Mouse (Mus musculus): ENCODE results near the gene H2-T3.
"Not testable (repeated sequence)": the region's sequence is repeated elsewhere in the genome, so short reads cannot be mapped to it uniquely, and the experiment has no call there.

The H2-T3 gene

DNA sequence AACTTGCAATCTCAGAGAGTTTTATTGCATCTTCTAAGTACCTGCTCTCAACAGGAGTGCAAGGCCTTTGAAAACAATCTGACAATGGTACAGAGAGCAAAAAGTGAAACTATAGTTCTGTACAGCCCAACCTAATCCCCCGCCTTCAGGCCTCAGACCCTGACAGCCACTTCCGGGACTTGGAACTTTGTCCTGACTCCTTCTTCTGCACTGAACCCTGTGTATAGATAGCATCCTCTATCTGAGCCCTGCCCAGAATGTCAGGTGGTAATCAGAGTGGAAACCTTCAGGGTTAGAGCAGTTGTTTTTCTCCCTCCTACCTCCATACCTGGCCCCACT lies at the start of gene H2-T3:
Gene H2-T3, minus strand, starts transcription at position 119 of the 339 bp plus-strand sequence.
- ATAC-seq (ENCODE audit: low TSS enrichment) = no peak

GRCm38 (mm10) chr17:36237321-36237921 lies 47.3 kb upstream of the H2-T3 start:
- no peak for ATAC-seq (ENCODE audit: low TSS enrichment)

GRCm38 (mm10) chr17:36235300-36235699 lies 45.2 kb upstream of the H2-T3 start:
- ATAC-seq (ENCODE audit: low TSS enrichment) = not testable (repeated sequence)

- ATAC-seq (ENCODE audit: low TSS enrichment) = no peak
Measured at GRCm38 (mm10) chr17:36233572-36233971, 43.5 kb upstream of the H2-T3 start.

DNA sequence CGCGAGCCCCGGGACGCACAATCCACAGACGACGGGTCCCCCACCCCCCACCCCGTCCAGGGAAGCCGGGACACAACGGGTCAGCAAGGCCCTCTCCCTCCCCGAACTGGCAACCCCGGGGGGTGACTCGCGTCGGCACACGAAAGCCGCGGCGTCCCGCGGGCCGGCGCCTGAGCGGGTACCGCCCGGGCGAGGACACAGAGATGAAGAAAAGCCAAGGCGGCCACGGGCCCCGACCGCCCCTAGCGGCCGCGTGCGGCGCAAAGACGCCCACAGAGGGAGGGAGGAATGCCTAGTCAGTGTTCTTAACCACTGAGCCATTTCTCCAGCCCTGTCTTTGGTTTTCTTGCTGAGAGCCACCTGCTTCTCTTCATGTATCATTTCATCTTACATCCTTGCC lies 41.2 kb upstream of the H2-T3 start:
- no peak for ATAC-seq (ENCODE audit: low TSS enrichment)

DNA sequence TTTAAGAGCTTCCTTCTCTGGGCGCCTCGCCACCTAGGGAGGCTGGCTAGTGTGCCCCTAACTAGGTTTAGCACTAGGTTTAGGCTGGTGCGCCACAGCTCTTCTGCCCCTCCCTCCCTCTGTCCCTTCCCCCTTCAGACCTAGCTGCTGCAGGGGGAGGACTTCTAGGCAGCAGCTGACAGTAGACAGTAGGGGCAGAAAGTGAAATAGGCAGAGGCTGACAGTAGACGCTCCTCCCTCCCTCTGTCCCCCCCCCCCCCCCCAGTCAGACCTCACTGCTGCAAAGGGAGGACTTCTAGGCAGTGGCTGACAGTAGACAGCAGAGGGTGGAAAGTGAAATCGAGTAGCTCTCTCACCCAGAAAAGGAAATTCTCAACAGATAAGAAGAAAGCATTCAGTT lies 39.0 kb upstream of the H2-T3 start:
- ATAC-seq (ENCODE audit: low TSS enrichment) = no peak

- ATAC-seq (ENCODE audit: low TSS enrichment) = no peak
Measured at GRCm38 (mm10) chr17:36226921-36227320, 36.8 kb upstream of the H2-T3 start.

DNA sequence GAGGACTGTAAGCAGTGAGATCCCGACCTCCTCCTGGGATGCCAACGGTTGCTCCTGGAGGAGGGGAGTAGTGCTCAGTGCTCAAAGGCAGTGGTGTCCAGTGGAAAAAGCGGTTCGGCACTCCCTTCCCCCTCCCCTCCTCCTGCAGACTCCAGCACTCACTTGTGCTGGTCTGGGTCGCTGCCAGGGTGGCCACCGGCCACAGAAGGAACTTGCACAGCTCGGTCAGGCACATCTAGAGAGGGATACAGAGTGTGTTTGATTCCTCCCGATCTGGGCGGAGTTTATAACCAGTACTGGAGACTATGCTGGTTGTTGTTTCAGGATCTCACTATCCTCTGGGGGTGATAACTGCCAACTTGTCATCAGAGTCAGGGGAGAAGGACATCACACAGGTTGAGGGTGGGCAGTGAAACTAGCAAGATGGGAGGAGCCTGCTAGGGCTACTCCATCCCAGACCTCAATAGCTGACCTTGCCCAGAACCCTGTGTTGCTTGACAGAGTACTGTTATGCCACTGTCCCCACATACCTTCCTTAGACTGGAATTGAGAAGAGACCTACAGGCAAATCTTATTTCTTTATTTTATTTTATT lies 35.2 kb upstream of the H2-T3 start:
- ATAC-seq (ENCODE audit: low TSS enrichment) = no peak

- no peak for ATAC-seq (ENCODE audit: low TSS enrichment)
Measured at GRCm38 (mm10) chr17:36224451-36224850, 34.4 kb upstream of the H2-T3 start.

DNA sequence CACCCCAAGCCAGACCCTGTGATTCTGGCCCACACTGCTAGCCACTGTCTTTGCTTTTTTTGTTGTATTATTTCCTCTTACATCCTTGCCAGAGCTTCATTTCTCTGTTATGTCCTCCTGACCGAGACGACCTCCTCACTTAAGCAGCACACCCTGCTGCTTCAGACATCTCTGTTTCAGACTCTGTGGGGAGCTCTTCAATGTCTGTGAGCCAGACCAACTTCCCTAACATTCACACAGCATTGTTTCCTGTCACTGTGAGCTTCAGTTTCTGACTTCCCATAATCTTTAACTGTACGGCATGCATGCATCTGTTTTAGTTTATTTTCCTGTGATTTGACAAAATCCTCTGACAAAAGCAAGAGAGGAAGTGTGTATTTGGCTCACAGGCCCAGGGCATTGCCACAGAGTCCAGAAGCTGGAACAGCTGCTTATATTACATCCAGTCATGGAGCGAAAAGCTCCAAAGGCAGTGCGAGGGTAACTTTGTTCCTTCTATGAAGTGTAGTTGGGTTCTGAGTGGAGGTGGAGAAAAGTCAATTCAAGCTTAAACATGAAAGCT lies 28.6 kb upstream of the H2-T3 start:
- no peak for ATAC-seq (ENCODE audit: low TSS enrichment)

DNA sequence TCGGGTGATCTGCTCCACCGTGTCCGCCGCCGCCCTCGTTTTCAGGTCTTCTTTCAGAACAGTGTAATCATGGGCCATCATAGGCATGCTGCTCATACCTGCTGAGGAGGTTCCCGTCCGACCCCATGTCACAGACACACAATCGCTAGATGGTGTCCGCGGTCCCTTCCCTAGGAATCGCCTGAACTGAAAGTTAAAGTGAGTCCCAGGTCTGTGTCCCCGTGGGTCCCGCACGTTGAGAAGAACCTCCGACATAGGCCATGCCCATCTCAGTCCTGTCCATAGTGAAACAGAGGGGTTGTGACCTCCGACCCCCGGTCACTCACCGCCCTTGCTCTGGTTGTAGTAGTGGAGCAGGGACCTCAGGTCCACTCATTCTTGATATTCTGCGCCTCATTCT lies 25.5 kb upstream of the H2-T3 start:
- no peak for ATAC-seq (ENCODE audit: low TSS enrichment)

DNA sequence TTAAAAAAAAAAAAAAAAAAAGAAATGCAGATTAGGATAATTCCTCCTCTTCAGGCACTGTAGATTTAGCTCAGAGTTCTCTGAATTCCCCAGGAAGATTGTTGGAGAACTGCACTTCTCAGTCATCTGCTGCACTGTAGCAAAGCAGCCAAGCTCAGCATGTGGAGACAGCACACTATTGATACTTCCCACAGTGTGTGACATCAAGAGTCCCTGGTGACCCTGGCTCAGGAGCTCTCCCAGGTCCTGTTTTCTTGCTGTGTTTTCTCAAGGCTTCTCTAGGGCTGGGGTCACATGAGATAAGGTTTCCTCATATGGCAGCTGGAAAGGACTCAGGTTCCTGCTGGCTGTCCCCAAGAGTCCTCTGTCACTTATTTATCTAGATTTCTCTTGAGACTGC lies 16.8 kb upstream of the H2-T3 start:
- ATAC-seq (ENCODE audit: low TSS enrichment) = no peak

GRCm38 (mm10) chr17:36205862-36206261 lies 15.8 kb upstream of the H2-T3 start:
- no peak for ATAC-seq (ENCODE audit: low TSS enrichment)

DNA sequence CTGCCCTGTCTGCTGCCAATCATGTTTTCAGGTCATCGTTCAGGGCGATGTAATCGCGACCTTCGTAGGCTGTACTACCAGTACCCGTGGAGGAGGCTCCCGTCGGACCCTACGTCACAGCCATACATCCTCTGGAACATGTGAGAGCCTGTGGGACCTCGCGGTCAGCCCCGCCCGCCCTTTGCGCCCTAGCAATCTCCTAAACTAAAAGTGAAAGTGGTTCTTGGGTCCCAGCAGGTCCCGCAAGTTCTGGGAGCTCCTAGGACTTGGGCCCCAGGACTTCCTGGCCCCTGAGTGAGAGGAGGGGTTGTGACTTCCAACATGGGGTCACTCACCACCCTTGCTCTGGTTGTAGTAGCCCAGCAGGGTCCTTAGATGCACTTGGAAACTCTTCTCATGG lies 15.4 kb upstream of the H2-T3 start:
- ATAC-seq (ENCODE audit: low TSS enrichment) = no peak

GRCm38 (mm10) chr17:36201851-36202250 lies 11.8 kb upstream of the H2-T3 start:
- no peak for ATAC-seq (ENCODE audit: low TSS enrichment)

DNA sequence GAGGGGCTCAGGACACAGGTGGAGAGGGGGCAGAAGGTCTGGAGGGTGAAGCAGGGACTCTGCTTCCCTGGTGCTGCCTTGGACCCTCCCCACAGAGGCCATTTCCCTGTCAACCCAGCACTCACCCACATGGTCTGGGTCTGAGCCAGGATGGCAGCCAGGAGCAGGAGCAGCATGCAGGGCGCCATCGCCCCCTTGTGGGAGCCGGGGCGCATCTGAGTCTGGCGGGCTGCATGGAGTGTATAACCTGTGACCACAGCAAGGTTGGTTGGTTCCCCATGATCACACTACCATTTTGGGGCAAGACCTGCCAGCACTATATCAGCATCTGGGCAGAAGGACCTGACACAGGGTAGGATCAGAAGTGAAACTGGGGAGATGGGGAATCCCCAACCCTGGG lies 8.2 kb upstream of the H2-T3 start:
- no peak for ATAC-seq (ENCODE audit: low TSS enrichment)

- ATAC-seq (ENCODE audit: low TSS enrichment) = no peak
Measured at GRCm38 (mm10) chr17:36194471-36194870, 4.4 kb upstream of the H2-T3 start.

GRCm38 (mm10) chr17:36193546-36194141 lies 3.6 kb upstream of the H2-T3 start:
- ATAC-seq (ENCODE audit: low TSS enrichment) = peak; percentile 91

- ATAC-seq (ENCODE audit: low TSS enrichment) = no peak
Measured at GRCm38 (mm10) chr17:36192371-36192770, 2.3 kb upstream of the H2-T3 start.

DNA sequence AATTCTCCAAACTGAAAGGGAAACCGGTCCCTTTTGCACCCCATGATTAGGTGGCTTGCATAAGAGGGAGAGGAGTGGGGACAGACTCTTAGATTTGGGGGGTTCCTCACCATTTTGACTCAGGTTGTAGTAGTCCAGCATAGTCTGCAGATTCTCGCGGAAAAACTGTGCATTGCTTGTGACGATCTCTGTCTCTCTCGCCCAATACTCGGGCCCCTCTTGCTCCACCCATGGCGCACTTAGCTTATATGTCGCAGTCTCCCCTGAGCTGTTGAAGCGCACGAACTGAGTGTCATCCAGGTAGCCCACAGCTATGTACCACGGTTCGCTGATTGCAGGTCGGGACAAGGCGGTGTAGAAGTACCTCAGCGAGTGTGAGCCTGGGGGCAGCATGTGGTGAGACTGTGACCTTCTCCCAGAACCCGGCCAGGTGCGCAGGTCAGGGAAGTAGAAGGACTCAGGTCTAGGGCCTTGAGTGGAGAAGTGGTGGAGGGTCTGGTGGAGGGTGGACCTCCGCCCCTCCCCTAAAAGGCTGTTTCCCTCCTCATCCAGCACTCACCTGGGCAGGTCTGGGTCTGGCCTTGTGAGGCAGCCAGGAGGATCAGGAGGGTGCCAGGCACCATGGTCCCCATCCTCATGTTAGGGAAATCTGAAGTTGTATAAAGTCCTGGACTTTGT lies 457 bp downstream of the H2-T3 start:
- ATAC-seq (ENCODE audit: low TSS enrichment) = no peak

- ATAC-seq (ENCODE audit: low TSS enrichment) = no peak
Measured at GRCm38 (mm10) chr17:36187540-36187939, 2.5 kb downstream of the H2-T3 start.

DNA sequence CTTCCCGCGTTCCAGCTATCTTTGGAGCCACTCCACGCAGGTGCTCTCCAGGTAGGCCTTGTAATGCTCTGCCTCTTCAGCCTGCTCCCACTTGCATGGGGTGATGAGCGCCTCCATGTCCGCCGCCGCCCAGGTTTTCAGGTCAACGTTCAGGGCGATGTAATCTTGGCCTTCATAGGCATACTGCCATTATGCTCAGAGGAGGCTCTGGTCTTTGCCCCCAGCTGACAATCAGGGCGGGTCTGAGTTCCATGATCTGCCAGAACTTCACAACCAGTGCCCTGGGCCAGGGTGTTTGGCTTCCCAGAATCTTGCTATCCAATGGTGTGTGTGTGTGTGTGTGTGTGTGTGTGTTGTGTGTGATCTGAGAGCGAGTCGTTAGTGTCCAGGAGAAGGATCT lies 7.9 kb downstream of the H2-T3 start:
- ATAC-seq (ENCODE audit: low TSS enrichment) = no peak

- ATAC-seq (ENCODE audit: low TSS enrichment) = not testable (repeated sequence)
Measured at GRCm38 (mm10) chr17:36179446-36179845, 10.6 kb downstream of the H2-T3 start.

Data from frontal cortex, adult (tissue).